Mouse (Mus musculus): Measurements from ENCODE around the gene Pim1. TPM values are rescaled to one million over a fixed set of nuclear protein-coding genes. Genes with fewer than 3 reads are reported as not detected.
"Not testable (repeated sequence)": the region's sequence is repeated elsewhere in the genome, so short reads cannot be mapped to it uniquely, and the experiment has no call there.

Gene Pim1
- polyA plus RNA-seq, 1 experiment = 3.5 TPM

GRCm38 (mm10) chr17:29491591-29492268 is 1.2 kb downstream of the Pim1 start:
- TF ChIP-seq POLR2A (IDR thresholded peaks at IDR 0.05; ENCODE audit: extremely low read depth, insufficient read depth, low read length) (no peak), CTCF (IDR thresholded peaks at IDR 0.05; ENCODE audit: extremely low read depth, insufficient read depth, low read length) (no peak)

GRCm38 (mm10) chr17:29492269-29493191 is 2.0 kb downstream of the Pim1 start:
- TF ChIP-seq POLR2A (IDR thresholded peaks at IDR 0.05; ENCODE audit: extremely low read depth, insufficient read depth, low read length) (no peak), CTCF (IDR thresholded peaks at IDR 0.05; ENCODE audit: extremely low read depth, insufficient read depth, low read length) (peak; percentile 71)
- H3K27ac ChIP-seq (ENCODE audit: insufficient read depth, low read length) = no peak overlapping the region

More at GRCm38 (mm10) chr17:29491591-29492268, 1.2 kb downstream of the Pim1 start:
- Histone ChIP-seq H3K4me3 (ENCODE audit: insufficient read depth, low read length) (peak overlapping the region; percentile 58), H3K4me1 (ENCODE audit: control insufficient read depth, insufficient read depth, low read length) (no peaks in the 10 kb centered on the region), H3K27ac (ENCODE audit: insufficient read depth, low read length) (no peak overlapping the region)

GRCm38 (mm10) chr17:29493461-29493980 is 3.0 kb downstream of the Pim1 start:
- Histone ChIP-seq H3K27ac (ENCODE audit: insufficient read depth, low read length) (no peak overlapping the region), H3K4me3 (ENCODE audit: insufficient read depth, low read length) (no peak overlapping the region), H3K4me1 (ENCODE audit: control insufficient read depth, insufficient read depth, low read length) (no peaks in the 10 kb centered on the region)
- no peak for TF ChIP-seq CTCF (IDR thresholded peaks at IDR 0.05; ENCODE audit: extremely low read depth, insufficient read depth, low read length)
- no peak for TF ChIP-seq POLR2A (IDR thresholded peaks at IDR 0.05; ENCODE audit: extremely low read depth, insufficient read depth, low read length)

More at GRCm38 (mm10) chr17:29492269-29493191, 2.0 kb downstream of the Pim1 start:
- H3K4me1 ChIP-seq (ENCODE audit: control insufficient read depth, insufficient read depth, low read length) = no peaks in the 10 kb centered on the region
- peak overlapping the region; percentile 58 for H3K4me3 ChIP-seq (ENCODE audit: insufficient read depth, low read length)

GRCm38 (mm10) chr17:29494062-29494731 is 3.6 kb downstream of the Pim1 start:
- H3K4me1 ChIP-seq (ENCODE audit: control insufficient read depth, insufficient read depth, low read length) = no peaks in the 10 kb centered on the region
- no peak overlapping the region for H3K4me3 ChIP-seq (ENCODE audit: insufficient read depth, low read length)
- TF ChIP-seq POLR2A (IDR thresholded peaks at IDR 0.05; ENCODE audit: extremely low read depth, insufficient read depth, low read length) (no peak), CTCF (IDR thresholded peaks at IDR 0.05; ENCODE audit: extremely low read depth, insufficient read depth, low read length) (no peak)
- no peak overlapping the region for H3K27ac ChIP-seq (ENCODE audit: insufficient read depth, low read length)

- no peak for TF ChIP-seq CTCF (IDR thresholded peaks at IDR 0.05; ENCODE audit: extremely low read depth, insufficient read depth, low read length)
- TF ChIP-seq POLR2A (IDR thresholded peaks at IDR 0.05; ENCODE audit: extremely low read depth, insufficient read depth, low read length) = no peak
- H3K4me1 ChIP-seq (ENCODE audit: control insufficient read depth, insufficient read depth, low read length) = no peaks in the 10 kb centered on the region
Observed at GRCm38 (mm10) chr17:29494732-29495076, 4.2 kb downstream of the Pim1 start.

GRCm38 (mm10) chr17:29496211-29497070 is 5.9 kb downstream of the Pim1 start:
- TF ChIP-seq POLR2A (IDR thresholded peaks at IDR 0.05; ENCODE audit: extremely low read depth, insufficient read depth, low read length) (no peak), CTCF (IDR thresholded peaks at IDR 0.05; ENCODE audit: extremely low read depth, insufficient read depth, low read length) (no peak)
- Histone ChIP-seq H3K27ac (ENCODE audit: insufficient read depth, low read length) (no peak overlapping the region), H3K4me1 (ENCODE audit: control insufficient read depth, insufficient read depth, low read length) (no peaks in the 10 kb centered on the region), H3K4me3 (ENCODE audit: insufficient read depth, low read length) (no peak overlapping the region)

More at GRCm38 (mm10) chr17:29494732-29495076, 4.2 kb downstream of the Pim1 start:
- Histone ChIP-seq H3K4me3 (ENCODE audit: insufficient read depth, low read length) (no peak overlapping the region), H3K27ac (ENCODE audit: insufficient read depth, low read length) (no peak overlapping the region)

- Histone ChIP-seq H3K4me1 (ENCODE audit: control insufficient read depth, insufficient read depth, low read length) (no peaks in the 10 kb centered on the region), H3K27ac (ENCODE audit: insufficient read depth, low read length) (no peak overlapping the region), H3K4me3 (ENCODE audit: insufficient read depth, low read length) (no peak overlapping the region)
- TF ChIP-seq CTCF (IDR thresholded peaks at IDR 0.05; ENCODE audit: extremely low read depth, insufficient read depth, low read length) (no peak), POLR2A (IDR thresholded peaks at IDR 0.05; ENCODE audit: extremely low read depth, insufficient read depth, low read length) (no peak)
Observed at GRCm38 (mm10) chr17:29497071-29497354, 6.5 kb downstream of the Pim1 start.

- not testable (repeated sequence) for H3K4me1 ChIP-seq (ENCODE audit: control insufficient read depth, insufficient read depth, low read length); H3K27ac ChIP-seq (ENCODE audit: insufficient read depth, low read length); H3K4me3 ChIP-seq (ENCODE audit: insufficient read depth, low read length)
Observed at GRCm38 (mm10) chr17:29497481-29497880, 6.9 kb downstream of the Pim1 start.

- Histone ChIP-seq H3K27ac (ENCODE audit: insufficient read depth, low read length) (no peak overlapping the region), H3K4me3 (ENCODE audit: insufficient read depth, low read length) (no peak overlapping the region), H3K4me1 (ENCODE audit: control insufficient read depth, insufficient read depth, low read length) (no peaks in the 10 kb centered on the region)
- TF ChIP-seq POLR2A (IDR thresholded peaks at IDR 0.05; ENCODE audit: extremely low read depth, insufficient read depth, low read length) (no peak), CTCF (IDR thresholded peaks at IDR 0.05; ENCODE audit: extremely low read depth, insufficient read depth, low read length) (no peak)
Observed at GRCm38 (mm10) chr17:29498028-29498427, 7.5 kb downstream of the Pim1 start.

- not testable (repeated sequence) for H3K4me3 ChIP-seq (ENCODE audit: insufficient read depth, low read length); H3K4me1 ChIP-seq (ENCODE audit: control insufficient read depth, insufficient read depth, low read length); H3K27ac ChIP-seq (ENCODE audit: insufficient read depth, low read length)
Observed at GRCm38 (mm10) chr17:29498952-29499351, 8.4 kb downstream of the Pim1 start.

Data from cortical plate, adult 2 months (tissue).